Mouse (Mus musculus) v-Abl transformed pro-B cells (cell line): ENCODE measurements around the gene Pnpla5.
"Not testable (repeated sequence)": the region's sequence is repeated elsewhere in the genome, so short reads cannot be mapped to it uniquely, and the experiment has no call there.

ENCODE experiments used
- in situ Hi-C, 2 experiments: fragments of 400-800 bp; cut with MboI; formaldehyde crosslinking; loops; one replicate each; pipeline ENCODE4 v1.15.1; 2025; ENCODE audit not compliant: unreplicated experiment in 2 of 2

The Pnpla5 gene

DNA sequence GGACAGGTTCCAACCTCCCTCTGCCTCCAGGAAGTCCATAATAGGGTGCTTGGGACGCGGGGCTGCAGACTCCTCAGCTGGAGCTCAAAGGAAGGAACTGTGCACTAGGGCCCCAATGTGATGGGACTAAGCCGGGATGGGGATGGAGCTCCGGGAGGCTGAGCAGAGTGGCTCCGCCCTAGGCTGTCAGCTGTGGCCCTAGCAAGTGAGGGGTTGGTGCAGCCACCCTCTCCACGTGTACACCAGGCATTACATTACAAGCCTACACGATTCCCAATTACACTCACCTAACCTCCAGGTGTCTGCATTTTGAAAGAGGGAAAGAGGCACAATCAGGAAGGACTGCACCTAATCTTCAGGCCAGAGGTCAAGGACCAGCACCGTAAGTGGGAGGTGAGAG, at the start of gene Pnpla5:
Gene Pnpla5, minus strand, starts transcription at position 101 of the 400 bp plus-strand sequence.
- in situ Hi-C loops = no loop called here

DNA sequence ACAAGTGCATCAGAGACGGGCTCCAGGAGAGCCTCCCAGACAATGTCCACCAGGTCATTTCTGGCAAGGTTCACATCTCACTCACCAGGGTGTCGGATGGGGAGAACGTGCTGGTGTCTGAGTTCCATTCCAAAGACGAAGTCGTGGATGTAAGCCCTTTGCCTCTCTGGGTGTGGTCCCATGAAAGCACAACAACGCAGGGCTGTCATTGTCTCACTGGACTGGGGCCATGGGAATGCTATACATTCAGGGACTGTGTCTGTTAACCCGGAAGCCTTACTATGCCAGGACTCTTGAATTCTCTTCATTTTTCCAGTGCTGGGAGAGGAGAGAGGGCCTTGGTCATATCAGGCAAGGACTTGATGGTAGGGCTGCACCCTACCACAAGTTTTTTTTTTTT, 48.2 kb upstream of the Pnpla5 start:
- in situ Hi-C loops = no loop called here

DNA sequence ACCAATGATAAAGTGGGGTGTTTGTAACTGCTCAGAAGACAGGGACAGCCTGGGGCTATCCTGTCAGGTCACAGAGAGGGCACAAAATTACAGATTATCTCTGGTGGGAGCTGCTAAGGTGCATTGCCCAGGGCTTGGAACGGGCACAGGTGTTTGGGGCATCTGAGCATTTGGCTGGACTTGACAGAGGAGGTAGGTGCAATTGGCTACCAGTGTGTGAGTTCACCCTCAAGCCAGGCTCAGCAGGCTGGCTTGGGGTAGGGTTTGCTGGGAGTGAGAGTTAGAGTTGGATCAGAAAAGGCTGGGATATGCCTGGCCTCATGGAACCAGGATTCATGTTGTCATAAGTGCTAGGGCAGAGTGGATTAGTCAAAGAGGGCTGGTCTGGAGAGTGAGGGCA, 46.5 kb upstream of the Pnpla5 start:
- in situ Hi-C loops = no loop called here

DNA sequence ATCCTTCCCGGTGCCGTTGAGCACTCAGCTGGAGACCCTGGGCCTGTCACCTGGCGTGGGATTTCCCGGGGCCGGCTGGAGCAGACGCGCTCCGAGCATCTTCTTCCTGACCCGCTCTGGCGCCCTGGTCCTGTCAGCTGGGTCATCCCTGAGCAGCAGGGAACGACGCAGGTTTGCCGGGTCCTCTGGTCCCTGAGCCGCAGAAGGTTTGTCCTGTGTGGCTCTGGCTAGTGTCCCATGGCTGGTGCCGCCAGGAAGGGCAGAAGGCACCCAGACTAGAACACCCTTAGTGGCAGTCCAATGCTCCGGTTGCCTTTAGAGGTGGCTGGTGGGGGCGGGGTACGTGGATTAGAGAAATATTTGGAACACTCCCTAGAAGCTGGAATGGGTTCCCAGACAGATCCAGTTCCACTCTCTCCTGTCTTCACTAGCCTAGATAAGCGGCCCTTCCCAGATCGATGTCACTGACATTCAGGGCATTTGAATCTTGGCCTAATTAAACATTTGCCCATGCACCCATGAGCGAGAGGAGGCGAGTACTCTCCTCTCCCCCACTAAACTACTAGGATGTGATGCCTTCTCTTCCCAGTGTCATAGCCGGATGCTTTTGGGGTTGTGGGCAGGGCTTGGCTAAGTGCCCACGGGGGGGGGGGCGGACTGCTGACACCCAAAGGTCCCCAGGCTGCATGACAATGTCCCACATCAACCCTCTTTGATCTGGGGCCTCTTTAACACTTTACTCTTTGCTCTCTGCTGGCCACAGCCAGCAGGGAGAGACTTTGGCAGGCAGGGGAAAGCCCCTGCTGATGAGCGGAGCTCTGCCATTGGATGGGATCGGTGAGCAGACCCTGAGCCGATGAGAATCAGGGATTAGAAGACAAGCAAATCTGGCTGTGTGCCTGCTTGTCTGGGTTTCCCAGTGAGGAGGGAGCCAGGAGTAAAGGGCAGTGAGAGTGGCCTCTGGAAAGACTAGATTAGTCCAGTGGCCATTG, 45.5 kb upstream of the Pnpla5 start:
- in situ Hi-C loops = no loop called here

DNA sequence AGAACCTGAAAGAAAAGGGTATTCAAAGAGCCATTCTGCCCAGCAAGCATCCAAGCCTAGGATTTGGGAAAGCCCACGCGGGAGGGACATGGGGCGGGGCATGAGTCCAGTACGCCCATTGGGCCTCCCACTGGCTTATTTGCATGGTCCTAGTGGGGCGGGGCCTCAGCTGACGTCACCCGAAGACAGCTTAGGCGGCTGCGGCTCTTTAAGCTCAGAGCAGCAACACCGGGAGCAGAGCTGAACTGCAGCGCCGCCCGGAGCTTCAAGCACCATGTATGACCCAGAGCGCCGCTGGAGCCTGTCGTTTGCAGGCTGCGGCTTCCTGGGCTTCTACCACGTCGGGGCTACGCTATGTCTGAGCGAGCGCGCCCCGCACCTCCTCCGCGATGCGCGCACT, 44.6 kb upstream of the Pnpla5 start, which contains the start of gene Pnpla3:
Gene Pnpla3, plus strand, starts transcription at position 238 of the 400 bp plus-strand sequence.
- in situ Hi-C loops = no loop called here

DNA sequence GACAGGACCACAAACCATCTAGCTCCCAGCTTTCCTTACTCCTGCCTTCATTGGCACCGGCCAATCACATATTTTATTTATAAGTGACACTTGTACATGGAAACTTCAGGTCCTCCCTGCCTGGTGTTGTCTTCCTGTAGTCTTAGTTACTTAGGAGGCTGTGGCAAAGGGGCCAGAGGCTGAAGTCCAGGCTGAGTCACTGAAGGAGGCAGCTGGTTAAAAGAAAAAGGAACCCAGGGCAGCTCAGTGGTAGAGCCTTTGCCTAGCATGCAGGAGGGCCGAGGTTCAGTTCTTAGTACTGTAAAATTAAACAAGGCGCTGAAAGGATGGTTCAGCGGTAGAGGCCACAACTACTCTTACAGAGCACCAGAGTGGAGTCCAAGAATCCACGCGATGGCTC, 43.8 kb upstream of the Pnpla5 start:
- in situ Hi-C loops = no loop called here

DNA sequence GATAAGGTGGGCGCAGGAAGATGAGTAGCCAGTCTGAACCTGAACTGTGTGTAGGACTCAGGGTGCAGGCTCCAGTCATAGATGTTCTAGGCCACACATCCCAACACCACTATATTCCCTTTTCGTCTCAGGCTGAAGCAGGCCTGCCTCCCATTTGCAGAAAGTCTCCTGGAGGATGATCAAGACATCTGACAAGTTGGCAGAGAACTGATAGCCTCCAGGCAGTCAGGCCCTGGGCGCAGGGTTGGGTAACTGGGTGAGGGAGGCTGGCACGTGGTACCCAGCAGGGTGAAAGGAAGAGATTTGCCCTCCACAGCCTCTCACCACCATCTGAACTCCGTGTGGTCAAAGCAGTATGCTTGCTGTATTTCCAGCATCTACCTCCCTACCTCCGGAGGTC, 38.9 kb upstream of the Pnpla5 start:
- in situ Hi-C loops = no loop called here

DNA sequence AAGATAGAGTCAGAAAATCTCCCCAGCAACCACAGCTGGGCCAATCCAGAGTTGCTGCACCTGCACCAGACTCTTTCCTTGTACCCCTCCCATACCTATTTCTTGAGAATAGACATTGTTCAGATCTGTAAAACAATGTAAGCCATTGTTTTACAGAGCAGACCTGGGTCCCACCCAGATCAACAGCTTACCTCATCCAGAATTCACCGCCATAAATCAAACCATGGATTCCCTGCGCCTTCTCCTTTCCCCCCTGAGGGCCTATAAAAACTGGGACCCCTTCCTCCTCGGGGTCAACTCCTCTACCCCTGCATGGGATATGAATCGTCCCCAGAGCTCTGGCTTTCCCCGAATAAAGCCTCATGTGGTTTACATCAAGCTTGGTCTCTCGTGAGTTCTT, 34.6 kb upstream of the Pnpla5 start:
- in situ Hi-C loops = not testable (repeated sequence)

DNA sequence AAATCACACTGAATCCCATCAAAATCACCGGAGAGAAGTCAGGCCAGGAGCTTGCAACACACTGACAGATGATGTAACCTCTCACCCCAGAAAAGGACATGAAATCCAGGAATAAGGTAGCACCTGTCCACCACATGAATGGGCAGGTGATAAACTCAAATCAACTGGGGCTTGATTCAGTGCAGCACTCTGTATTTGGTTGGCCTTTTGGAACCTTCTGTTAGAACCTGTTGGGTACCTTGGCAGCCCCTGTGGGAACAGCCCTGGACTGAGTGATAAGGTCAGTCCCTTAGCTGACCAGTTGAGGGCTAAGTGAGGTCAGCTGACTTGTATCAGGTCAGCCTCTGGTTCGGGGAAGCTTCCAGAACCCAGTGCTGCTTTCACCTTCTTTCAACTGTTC, 33.2 kb upstream of the Pnpla5 start:
- in situ Hi-C loops = no loop called here

DNA sequence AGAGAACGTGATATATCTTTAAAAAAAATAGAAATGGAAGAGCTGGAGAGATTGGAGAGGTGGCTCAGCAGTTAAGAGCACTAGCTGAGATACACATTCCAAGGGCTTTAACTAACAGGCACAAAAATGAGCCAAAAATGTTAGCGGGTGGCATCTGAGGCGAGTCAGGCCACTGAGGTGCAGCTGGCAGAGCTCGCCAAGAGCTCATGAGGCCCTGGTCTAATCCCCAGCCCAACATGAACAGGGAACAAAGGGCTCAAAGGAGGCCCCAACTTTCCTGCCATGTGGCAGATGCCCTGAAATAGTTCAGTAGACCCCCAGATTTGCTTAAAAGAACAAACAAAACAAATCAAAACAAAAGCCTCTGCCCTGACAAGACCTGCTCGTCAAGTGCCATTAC, 18.0 kb upstream of the Pnpla5 start:
- in situ Hi-C loops = no loop called here

DNA sequence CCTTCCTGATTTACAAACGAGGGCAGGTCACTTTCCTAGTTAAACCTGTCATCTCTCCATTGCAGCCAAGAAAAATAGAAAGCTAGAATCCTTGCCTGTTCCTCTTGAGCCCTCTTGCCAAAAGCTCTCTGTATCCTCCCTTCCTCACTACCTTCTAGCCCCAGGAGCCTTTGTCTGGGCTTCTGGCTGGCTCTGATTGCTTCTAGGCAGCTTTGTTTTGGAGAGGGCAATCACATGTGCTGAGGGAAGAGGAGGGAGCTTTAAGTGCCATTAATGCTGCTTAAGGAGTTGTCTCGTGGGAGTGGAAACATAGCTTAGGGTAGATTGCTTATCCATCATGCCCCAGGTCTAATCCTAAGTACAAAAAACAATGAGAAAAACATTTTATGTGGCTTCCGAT, 17.1 kb upstream of the Pnpla5 start:
- in situ Hi-C loops = no loop called here

DNA sequence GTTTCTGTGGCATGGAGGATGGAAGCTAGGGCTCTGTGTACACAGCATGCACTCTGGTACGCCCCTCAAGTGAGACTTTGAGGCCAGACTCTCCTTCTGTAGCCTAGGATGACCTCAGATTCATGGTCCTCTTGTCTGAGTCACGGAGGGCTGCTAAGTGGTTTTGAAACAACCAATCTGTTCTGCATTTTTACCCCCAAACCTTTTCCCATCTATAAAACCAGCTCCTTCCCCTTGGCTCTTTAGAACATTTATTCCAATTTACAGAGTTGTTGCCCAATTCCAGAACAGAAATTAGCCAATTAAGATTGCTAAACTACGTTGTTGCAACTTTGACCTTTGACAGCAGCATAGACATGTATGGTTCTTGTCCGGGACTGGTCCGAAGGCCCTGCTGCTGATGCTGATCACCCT, 16.6 kb upstream of the Pnpla5 start:
- in situ Hi-C loops = loop anchor here (5.0 kb wide), 1 partner anchor 493 kb away; no protein-coding TSS in a partner anchor

DNA sequence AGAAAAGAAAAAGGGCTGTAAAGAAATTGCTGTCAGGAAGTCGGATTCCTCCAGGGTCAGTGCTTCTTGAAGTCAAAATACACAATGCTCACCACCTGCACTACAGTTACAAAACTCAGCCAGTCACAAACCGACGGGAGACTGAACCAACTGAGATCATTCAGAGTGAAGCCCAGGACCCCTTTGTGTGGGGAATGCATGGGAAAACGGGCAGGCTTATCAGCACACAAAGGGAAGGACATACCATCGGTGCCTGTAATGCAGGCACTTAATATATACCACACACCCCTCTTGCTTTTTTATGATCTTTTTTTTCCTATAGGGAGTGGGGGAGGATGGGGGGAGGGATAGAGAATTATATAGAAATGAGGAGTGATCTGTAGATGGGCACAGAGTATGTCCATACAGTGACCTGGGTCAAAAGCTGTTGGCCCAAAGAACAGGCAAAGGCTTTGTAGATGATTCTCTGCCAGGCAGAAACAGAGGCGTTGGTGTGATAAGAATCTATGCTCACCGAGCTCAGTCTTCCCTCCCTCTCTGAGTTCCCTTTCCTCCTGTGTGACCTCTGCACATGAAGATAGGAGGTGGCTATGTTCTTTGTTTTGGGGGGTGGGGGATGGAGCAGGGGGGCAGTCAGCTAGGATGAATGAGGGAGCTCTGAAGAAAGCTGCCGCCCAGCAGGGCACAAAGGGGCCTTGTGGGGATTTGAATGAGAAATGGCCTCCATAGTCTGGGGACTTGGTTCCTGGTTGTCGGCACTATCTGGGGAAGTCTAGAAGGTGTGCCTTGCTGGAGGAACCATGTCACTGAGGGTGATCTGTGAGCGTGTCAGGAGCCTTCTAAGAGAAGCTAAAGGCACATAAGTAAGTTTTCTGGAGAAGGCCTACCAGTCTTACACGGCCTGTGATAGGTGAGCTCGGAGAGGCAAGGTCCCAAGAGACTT, 13.8 kb upstream of the Pnpla5 start:
- in situ Hi-C loops = loop anchor here (5.0 kb wide), 1 partner anchor 496 kb away; no protein-coding TSS in a partner anchor

DNA sequence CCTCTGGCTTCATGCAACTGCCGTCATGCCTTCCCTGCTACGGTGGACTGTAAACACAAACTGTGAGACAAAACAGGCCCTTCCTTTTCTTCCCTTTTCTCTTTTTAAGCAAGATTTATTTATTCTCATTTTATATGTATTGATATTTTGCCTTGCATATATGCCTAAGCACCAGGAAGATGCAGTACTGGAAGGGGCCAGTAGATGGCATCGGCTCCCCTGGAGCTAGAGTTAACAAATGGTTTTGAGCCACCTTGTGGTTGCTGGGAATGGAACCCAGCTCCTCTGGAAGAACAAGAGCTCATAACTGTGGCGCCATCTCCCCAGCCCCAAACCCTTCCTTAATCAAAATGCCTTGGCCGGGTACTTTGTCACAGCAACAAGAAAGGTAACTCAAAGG, 12.5 kb upstream of the Pnpla5 start:
- in situ Hi-C loops = loop anchor here (5.0 kb wide), 1 partner anchor 497 kb away; no protein-coding TSS in a partner anchor

DNA sequence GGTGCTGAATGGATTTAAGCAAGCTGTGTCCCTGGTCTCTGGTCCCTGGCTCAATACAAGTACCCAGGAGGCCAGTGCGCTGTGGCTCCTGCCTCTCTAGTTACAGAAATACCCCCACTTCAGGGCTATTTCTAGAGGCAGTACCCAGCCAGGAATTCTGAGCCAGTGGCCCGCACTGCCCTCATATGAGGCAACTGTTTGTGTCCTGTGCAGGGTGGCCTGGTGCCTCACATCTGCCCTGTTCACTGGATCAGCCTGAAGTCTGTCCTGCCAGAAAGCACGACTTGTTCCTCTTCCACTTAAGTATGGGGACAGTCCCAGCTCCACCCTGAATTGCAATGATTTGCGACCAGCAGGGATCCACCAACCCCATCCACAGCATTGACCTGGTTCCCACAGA, 10.5 kb upstream of the Pnpla5 start:
- in situ Hi-C loops = no loop called here

DNA sequence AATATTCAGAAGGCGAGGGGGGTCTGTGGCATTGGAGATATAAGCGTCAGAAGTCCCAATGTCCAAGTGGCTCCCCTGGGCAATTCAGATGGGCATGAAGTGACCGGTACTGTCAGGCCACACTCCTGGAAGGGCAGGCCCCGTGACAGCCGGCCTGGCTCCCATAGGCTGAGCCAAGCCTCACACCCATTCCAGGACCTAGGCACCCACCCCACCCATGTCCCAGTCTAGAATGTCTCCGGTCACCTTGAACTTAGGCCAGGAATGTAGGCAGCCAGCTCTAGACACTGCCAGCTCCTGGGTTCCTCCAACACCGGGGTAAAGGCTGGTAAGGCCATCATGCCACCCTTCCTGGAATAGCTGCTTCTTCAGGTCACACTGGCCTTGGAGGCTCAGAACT, 9.0 kb upstream of the Pnpla5 start:
- in situ Hi-C loops = no loop called here

DNA sequence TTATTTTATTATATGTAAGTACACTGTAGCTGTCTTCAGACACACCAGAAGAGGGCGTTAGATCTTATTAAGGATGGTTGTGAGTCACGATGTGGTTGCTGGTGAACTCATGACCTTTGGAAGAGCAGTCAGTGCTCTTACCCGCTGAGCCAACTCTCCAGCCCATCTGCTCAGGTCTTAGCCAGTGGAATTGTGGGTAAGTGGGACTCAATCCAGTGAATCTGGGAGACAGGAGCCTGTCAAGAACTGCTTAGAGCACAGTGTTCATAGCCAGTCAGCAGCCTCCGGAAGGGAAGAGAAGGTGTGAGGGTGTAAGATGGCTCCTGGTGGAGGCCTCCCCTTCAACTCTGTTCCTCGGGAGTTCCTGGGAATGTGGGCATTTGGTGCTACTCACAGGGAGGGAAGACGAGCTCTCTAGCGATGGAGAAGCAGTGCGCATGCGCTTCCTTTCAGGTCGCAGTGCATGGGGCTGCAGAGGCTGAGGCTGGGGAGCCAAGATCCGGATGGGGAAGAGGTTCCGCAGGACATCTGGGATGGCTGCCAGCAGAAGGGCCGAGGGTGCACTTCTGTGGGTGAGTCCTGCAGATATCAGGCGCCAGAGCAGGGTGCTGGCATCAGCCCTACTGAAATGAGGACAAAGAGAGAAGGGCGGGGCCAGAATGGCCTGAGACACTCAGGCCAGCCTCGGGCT, 8.3 kb upstream of the Pnpla5 start:
- in situ Hi-C loops = no loop called here

DNA sequence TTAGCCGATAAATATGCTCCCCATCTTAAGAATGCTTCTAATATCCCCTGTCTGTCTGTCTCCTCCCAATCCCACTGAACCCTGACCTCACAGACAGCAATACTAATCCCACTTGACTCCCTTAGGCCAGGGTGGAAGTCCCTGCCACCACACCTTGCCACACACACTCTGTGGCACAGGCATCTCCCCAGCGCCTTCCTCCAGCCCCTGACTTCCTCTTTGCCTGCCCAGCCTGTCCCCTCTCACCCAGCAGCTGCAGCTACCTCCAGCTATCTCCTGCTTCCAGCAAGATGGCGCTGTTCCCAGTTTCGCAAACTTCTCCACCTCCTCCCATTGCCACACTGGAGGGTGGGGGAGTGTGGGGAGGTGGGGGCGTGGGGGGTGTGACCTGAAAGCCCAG, 3.9 kb upstream of the Pnpla5 start:
- in situ Hi-C loops = no loop called here

DNA sequence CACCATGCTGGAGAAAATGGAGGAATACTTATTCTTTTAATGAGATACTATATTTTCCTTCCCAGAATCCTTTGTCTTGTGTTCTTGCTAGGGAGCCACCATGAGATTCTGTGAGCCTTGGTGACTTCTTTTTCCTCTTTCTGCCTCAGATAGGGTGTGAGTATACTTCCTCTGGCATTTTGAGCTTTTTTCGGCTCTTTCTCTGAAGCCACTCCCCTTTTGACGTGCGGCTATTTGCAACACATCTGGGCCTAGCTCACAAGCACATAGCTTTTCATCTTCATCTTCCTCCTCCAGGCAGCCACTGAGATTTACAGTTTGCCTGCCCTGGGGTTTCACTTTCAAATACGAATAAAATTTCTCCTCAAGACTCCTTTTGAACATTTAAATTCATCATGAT, 3.5 kb upstream of the Pnpla5 start:
- in situ Hi-C loops = no loop called here

DNA sequence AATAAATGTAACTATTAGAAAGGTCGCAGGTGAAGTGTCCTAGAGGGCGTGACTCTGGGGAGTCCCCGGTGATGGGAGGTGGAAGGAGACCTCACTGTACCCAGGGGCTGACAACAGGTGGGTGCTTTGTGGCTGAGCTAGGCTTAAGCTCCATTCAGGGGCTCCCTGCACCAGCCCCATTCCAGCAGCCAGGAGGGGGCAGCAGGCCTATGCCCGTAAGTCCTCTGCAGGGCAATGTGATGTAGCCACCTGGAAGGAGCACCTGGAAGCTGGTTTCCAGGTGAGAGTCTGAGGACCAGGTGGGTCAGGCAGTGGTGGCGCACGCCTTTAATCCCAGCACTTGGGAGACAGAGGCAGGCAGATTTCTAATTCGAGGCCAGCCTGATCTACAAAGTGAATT, 1.1 kb upstream of the Pnpla5 start:
- in situ Hi-C loops = no loop called here

DNA sequence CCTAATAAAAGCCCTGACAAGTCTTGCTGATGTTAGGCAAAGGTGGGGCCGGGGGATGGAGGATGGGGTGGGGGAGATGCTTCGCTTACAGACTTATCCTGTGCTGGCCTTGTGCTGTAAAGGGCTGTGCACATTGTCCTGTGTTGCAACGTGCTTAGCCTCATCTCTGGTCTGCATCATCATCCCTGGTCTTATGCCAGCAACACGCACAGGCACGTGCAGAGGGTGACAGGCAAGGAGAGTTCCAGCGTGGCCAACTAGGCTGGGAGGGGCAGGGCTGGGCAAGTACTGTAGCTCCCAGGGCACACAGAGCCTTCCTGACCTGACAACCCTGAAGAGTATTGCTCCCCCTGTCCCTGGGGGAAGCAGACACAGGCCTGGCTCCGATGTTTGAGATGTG, 1.9 kb downstream of the Pnpla5 start:
- in situ Hi-C loops = no loop called here
